Mouse (Mus musculus) frontal cortex, adult (tissue): ENCODE measurements around the gene Ccdc194.

Experiments
- ATAC-seq: cut with Nextera tagmentation; 2 replicates; pipeline ENCODE4 v1.9.2; 2017; ENCODE audit warnings: mild to moderate bottlenecking, moderate library complexity, mixed read lengths; ENCODE audit not compliant: low TSS enrichment

The Ccdc194 gene

DNA sequence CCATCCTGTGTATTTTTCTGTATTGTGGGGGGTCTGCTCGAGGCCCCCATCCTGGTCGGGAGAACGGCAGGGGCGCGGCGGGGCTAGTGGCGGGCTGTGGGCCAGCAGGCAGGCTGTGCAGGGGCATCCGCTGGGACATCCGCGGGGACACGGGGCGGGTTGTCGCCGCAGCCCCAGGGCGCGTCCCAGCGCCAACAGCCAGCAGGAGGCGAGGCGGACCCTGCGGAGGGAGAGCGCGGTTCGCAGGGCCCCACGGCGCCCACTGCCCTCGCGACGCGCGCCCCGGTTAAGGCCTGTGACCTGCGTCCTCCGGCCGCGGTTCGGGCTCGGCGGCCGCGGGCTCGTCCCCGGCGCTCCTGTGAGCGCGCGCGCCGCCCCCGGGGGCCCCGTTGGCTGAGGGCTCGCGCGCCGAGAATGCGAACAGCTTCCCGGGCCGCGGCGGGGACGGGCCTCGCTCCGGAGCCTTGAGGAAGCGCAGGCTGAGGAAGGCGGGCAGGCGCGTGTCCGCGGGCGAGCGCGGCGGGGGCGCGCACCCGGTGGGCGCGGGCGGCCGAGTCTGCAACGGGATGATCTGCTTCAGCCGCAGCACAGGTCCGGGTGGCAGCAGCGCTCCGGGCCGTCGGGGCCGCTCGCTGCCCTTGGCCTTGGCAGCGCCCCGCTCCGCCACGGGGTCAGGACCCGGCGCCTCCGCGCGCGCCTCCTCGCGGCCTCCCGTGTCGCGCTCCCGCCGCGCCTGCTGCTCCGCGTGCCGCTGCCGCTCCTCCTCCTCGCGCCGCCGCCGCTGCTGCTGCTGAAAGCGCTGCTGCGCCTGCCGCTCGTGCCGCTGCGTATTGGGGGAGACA lies 49.2 kb downstream of the Ccdc194 start:
- ATAC-seq: peak; percentile 76

DNA sequence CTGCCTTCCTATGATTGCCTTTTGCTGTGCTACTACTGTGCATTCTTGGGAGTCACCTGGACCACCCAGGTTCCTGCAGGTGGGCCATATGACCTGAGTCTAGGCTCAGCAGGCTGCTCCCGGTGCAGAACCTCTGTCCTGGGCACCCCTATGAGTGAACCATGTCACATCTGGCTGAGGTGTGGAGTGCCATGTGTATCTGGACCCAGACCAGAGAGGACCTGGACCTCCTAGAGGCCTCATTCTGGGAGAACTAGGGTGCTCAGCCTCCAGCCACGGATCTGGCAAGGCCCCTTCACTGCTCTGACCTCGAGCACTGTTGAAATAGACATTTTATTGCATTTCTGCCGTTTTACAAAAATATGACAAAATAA lies 49.8 kb downstream of the Ccdc194 start:
- no peak for ATAC-seq

DNA sequence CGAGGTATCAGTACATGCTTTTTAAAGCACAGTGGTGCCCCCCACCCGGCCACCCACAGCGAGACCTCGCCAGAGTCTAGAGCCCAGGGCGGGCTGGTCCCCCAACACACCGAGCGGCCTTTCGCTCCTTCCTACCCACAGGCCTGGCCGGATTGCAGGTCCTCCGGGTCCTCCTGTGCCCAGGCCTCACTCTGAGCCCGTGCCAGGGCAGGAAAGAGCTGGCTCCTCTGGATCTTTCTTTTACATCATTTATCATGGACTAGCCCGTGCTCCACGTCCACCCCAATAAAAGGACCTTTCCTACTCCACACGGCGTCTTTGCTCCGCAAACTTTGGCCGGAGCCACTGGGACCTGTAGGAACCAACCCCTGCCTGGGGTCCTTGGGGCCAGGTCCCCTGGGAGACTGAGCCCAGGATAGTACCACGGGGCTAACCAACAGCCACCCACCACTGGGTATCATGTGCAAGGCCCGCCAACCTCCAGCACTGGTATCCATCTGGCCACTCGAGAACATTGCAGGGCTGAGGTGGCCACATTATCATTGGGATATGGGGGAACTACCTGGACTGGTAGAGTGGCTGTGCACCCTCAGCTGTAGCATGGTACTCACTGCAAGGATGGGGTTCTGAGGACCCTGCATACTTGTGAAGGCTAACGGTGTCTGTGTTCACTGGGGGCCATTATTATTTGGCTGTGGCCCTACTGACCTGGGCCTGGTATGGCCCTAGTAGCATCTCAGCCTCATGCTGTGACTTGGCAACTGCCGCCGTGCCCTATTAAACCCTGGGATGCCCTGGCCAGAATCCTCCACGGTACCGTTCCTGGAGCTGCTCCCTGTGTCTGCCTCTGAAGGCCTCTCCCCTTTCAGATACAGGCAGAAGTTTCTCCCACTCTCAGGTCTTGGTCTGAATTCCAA lies 50.5 kb downstream of the Ccdc194 start:
- no peak for ATAC-seq

DNA sequence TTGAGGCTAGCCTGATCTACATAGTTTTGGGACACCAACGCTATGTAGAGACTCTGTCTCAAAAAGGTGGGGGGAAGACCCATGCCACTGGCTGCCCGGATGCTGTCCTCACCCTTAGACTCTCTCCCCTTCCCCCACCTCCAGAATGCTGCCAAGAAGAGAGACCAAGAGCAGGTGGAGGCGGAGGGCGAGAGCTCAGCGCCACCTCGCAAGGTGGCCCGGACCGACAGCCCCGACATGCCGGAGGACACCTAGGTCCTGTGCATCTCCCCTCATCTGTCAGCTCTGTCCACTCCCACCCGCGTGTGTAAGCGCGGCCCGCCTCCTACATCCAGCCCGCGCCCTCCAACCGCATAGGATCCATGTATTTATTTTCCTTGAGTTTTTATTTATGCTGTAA lies 51.2 kb downstream of the Ccdc194 start:
- ATAC-seq: no peak

DNA sequence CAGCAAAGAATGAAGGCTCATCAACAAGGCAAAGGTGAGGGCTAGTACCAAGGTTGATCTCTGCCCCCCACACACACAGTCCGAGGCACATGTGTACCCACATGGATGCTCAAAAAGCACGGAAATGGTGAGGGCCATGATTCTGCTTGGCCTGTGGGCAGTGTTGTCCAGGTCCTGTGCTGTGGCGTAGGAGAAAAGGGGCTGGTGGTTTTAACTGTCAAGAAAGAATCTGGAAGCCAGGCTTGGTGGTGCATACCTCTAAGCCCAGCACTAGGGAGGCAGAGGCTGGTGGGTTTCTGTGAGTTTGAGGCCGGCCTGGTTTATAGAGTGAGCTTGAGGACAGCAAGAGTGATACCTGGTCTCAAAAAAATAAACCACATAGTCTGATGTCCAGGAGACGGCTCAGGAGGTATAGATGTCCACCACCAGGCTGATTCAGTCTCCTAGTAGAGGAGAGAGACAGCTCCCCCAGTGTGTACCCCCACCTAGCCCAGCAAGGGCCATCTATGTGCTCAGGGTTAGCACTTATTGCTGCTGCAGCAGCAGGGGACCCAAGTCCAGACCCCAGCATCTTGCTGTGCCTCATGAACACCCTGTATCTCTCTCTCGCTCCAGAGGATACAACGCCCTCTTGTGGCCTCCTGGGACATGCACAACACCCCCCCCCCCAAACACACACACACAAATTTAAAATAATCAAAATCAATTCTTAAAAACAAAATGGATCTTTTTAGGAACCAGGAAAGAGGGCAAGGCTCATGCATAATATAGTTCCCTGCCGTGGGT lies 52.7 kb downstream of the Ccdc194 start:
- no peak for ATAC-seq

DNA sequence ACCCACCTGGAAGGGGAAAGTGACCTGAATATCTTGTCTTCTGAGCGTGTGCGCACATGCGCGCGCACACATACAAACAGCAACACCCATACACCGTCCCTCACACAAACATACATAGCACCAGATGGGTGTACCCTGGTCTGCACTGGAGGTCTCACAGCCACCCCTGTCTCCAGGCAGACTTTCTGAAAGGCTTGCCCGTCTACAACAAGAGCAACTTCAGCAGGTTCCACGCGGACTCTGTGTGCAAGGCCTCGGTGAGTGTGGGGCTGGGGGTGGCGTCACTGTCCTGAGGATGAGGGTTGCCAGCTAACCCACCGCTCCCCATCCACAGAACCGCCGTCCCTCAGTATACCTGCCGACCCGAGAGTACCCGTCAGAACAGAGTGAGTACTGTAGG lies 53.6 kb downstream of the Ccdc194 start:
- no peak for ATAC-seq

DNA sequence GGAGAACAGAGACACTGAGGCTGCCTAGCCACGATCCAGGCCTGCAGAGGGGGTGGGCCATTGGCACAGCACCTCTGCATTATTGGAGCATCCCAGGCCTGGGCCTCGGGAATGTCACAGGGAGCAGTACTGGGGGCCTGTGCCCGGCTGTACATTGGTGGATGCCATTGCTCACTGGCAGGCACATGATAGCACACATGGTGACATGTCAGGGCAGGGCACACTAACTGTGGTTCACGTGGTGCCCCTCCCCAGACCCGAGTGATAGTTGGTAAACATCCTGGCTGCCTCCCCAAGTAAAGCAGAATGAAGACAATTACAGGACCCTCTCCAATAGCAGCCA lies 54.6 kb downstream of the Ccdc194 start:
- ATAC-seq: no peak

DNA sequence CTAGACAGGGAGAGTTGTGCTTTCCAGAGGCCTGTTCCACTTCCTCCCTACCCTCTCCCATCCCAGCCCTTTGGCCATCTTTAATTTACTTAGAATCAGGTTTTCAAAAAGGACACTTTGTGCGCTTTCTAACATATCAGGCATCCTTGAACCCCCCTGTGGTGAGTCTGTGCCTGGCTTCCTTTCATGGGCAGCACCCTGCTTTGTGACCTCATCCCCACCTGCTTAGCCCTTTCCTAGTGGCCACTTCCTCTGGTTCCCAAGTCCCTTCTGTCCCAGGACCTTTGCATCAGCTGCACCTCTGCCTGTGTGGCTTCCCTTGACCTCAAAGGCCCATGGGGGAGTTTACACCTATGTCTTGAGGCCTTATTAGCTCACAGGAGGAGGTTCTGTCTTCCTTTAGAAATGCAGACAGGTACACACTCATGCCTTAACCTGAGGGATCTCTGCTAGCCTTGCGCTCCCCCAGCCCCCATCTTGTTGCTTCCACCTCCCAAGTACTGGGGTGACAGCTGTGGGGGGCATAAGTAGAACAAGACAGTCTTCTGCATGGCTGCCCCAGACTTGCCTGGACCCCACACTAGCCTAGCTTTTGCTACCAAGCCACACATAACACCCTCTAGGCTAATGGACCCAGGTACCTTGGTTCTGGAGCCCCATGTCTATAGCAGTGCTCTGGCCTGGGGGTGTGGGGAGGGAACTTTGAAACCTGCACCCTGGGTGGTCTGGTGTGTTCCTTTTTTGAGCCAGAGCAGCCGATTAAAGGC lies 55.2 kb downstream of the Ccdc194 start:
- no peak for ATAC-seq
